Mouse (Mus musculus) intestine, embryonic 14.5 days (tissue): Measurements from ENCODE around the gene Ppib. TPM values are rescaled to one million over a fixed set of nuclear protein-coding genes. Genes with fewer than 3 reads are reported as not detected.
A peak's percentile ranks its signal among the peaks of the same experiment; 100 is the strongest.

Source experiments
- ATAC-seq: fragments of 200-750 bp; cut with Nextera tagmentation; replicated peaks from 2 replicates; pipeline ENCODE4 v1.8.0; 2017; ENCODE audit warnings: low read depth, moderate number of reproducible peaks, moderate TSS enrichment, moderate library complexity; ENCODE audit not compliant: low FRiP score, low TSS enrichment
- DNase-seq: peaks from one replicate; pipeline ENCODE4 v3.0.0-alpha.2; 2018; ENCODE audit warnings: low spot score
- H3K27ac ChIP-seq: fragments of 300-500 bp; sonication (generic); 2 replicates; pipeline ENCODE4 v1.5.1; 2014; ENCODE audit warnings: low read depth, mild to moderate bottlenecking, control low read depth
- H3K27me3 ChIP-seq: fragments of 300-500 bp; sonication (generic); replicated peaks from 2 replicates; pipeline ENCODE4 v1.6.1; 2014; ENCODE audit warnings: low read length, control low read depth; ENCODE audit not compliant: control insufficient read depth, insufficient read depth
- H3K36me3 ChIP-seq: fragments of 300-500 bp; sonication (generic); 2 replicates; pipeline ENCODE4 v1.6.1; 2014; ENCODE audit warnings: low read length, control low read depth; ENCODE audit not compliant: control insufficient read depth, insufficient read depth
- H3K4me1 ChIP-seq: fragments of 300-500 bp; sonication (generic); replicated peaks from 2 replicates; pipeline ENCODE4 v1.6.1; 2014; ENCODE audit warnings: low read length, control low read depth, mixed read lengths; ENCODE audit not compliant: control insufficient read depth, insufficient read depth
- H3K4me2 ChIP-seq: fragments of 300-500 bp; sonication (generic); 2 replicates; pipeline ENCODE4 v1.6.1; 2014; ENCODE audit warnings: low read length
- H3K4me3 ChIP-seq: fragments of 300-500 bp; sonication (generic); 2 replicates; pipeline ENCODE4 v1.5.1; 2014; ENCODE audit warnings: low read depth, low read length, control low read depth, mixed read lengths
- H3K9ac ChIP-seq: fragments of 300-500 bp; sonication (generic); 2 replicates; pipeline ENCODE4 v1.6.1; 2014; ENCODE audit warnings: mild to moderate bottlenecking, low read length
- H3K9me3 ChIP-seq: fragments of 300-500 bp; sonication (generic); 2 replicates; pipeline ENCODE4 v1.6.1; 2016; ENCODE audit warnings: low read length, control low read depth; ENCODE audit not compliant: control insufficient read depth
- WGBS: fragments of 180-500 bp; shearing (Covaris S2); extraction: QIAGEN DNeasy Blood & Tissue Kit; methylation state at CpG from one replicate; pipeline ENCODE4 v1.1.7; 2014; 5-methylcytosine and 5-hydroxymethylcytosine counted together
- polyA plus RNA-seq: library from polyadenylated mRNA; unstranded; fragments of >200 nt; fragmentation: Nextera tagmentation; extraction: Ambion mirVana; gene quantifications from 2 replicates; pipeline ENCODE4 v1.2.1, GENCODE M21; 2014

The Ppib gene
- polyA plus RNA-seq = 566 and 618 TPM in 2 replicates

- Histone ChIP-seq H3K9me3 (no peaks in the 10 kb centered on the region), H3K9ac (peak within 1 kb of the TSS; percentile 64), H3K27ac (peak within 1 kb of the TSS; percentile 69), H3K4me1 (peaks cover 14% of the 10 kb centered on the region), H3K4me2 (peak within 1 kb of the TSS; percentile 87), H3K4me3 (peak within 1 kb of the TSS; percentile 53), H3K27me3 (no peaks in the 10 kb centered on the region), H3K36me3 (peaks cover 29% of the 10 kb centered on the region)
- DNase-seq = peak; percentile 95
- ATAC-seq = peak; percentile 99
- 1% methylated on average over 51 of the region's 51 CpGs for WGBS
These were observed at the start of gene Ppib for GRCm38 (mm10) chr9:66059583-66060307. Gene Ppib (plus strand): TSS chr9:66060222.

- Histone ChIP-seq H3K27me3 (no peaks in the 10 kb centered on the region), H3K27ac (no peak overlapping the region), H3K4me2 (no peak overlapping the region), H3K4me3 (no peak overlapping the region), H3K9me3 (no peaks in the 10 kb centered on the region), H3K4me1 (no peaks in the 10 kb centered on the region), H3K9ac (no peak overlapping the region), H3K36me3 (peaks cover 36% of the 10 kb centered on the region)
- ATAC-seq (no peak), DNase-seq (no peak)
These were observed 39.4 kb upstream of the Ppib start for GRCm38 (mm10) chr9:66020601-66021000.

GRCm38 (mm10) chr9:66038082-66038481 lies 21.9 kb upstream of the Ppib start:
- no peaks in the 10 kb centered on the region for H3K4me1 ChIP-seq
- DNase-seq (no peak), ATAC-seq (no peak)
- no peaks in the 10 kb centered on the region for H3K9me3 ChIP-seq
- no peak overlapping the region for H3K4me2 ChIP-seq
- H3K27me3 ChIP-seq = no peaks in the 10 kb centered on the region
- H3K36me3 ChIP-seq = peaks cover 18% of the 10 kb centered on the region; the same call in 1 of the 2 replicates
- no peak overlapping the region for H3K27ac ChIP-seq
- H3K4me3 ChIP-seq = no peak overlapping the region
- H3K9ac ChIP-seq = no peak overlapping the region
- 76% methylated on average over 4 of the region's 4 CpGs for WGBS

DNA sequence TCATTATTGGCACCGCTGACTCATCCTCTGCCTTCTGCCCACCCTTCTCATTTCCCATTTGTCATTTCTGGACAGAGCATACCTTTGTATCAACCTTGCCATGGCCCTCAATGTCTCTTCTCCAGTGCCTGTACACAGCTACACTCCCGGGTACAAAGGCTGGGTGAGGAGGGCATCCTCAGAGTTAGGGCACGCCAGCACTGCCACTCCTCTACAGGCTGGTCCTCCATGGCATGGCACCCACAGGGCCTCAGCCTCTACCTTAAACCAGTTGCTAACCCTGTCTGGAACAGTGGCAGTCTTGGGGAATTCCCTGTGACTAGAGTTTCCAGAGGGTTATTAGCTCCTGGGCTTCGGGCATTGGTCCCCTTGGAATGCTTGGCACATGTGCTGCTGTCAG lies 21.4 kb upstream of the Ppib start:
- H3K4me1 ChIP-seq = no peaks in the 10 kb centered on the region
- ATAC-seq (no peak), DNase-seq (no peak)
- 95% methylated on average over 4 of the region's 4 CpGs for WGBS
- no peaks in the 10 kb centered on the region for H3K27me3 ChIP-seq
- H3K27ac ChIP-seq = no peak overlapping the region
- H3K36me3 ChIP-seq = peaks cover 17% of the 10 kb centered on the region; the same call in 1 of the 2 replicates
- H3K9me3 ChIP-seq = no peaks in the 10 kb centered on the region
- no peak overlapping the region for H3K4me3 ChIP-seq
- H3K9ac ChIP-seq = no peak overlapping the region
- no peak overlapping the region for H3K4me2 ChIP-seq

DNA sequence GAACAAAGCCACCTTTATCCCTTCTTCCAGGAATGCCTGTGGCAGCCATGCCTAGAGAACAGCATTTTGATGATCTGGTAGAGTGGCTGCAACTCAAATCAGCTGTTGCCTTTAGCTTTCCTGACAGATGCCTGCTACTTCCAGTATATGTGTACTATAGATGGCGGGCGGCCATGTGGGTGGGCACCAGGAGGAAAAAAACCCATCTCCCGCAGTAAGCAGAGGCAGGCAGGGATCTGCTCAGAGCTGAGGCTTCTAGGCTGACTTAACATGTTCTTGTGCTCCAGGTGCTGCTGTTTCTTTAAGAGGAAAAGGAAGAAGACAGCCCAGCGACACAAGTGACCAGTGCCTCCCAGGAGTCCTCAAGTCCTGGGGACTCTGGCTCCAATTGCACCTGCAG lies 20.7 kb upstream of the Ppib start:
- H3K4me2 ChIP-seq = no peak overlapping the region
- H3K9me3 ChIP-seq = no peaks in the 10 kb centered on the region
- no peak overlapping the region for H3K4me3 ChIP-seq
- WGBS = 84% methylated on average over 4 of the region's 4 CpGs
- no peak for ATAC-seq
- no peak for DNase-seq
- H3K27me3 ChIP-seq = no peaks in the 10 kb centered on the region
- H3K9ac ChIP-seq = no peak overlapping the region
- H3K4me1 ChIP-seq = no peaks in the 10 kb centered on the region
- H3K36me3 ChIP-seq = peaks cover 15% of the 10 kb centered on the region; the same call in 1 of the 2 replicates
- H3K27ac ChIP-seq = no peak overlapping the region

DNA sequence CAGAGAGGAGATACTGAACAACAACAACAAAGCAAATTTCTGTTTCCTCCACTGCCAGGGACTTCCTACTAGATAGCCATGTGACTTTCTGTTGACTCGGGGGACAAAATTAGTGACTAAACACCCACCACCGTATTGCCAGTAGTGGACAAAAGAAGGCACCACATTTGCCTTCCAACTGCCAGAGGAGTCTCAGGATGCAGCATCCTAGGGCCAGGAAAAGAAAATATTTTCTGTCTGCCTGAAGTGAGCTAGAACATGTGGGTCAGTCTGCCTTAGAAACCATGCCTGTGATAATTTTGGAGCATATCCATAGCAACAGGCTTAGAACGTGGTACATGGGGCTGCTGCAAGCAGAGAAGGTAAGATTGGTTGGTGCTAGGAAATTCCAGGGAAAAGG lies 19.2 kb upstream of the Ppib start:
- Histone ChIP-seq H3K9ac (no peak overlapping the region), H3K4me1 (no peaks in the 10 kb centered on the region), H3K4me2 (no peak overlapping the region), H3K27me3 (no peaks in the 10 kb centered on the region), H3K36me3 (peaks cover 15% of the 10 kb centered on the region; the same call in 1 of the 2 replicates), H3K4me3 (no peak overlapping the region), H3K27ac (no peak overlapping the region), H3K9me3 (no peaks in the 10 kb centered on the region)
- 83% methylated on average over 3 of the region's 3 CpGs for WGBS
- ATAC-seq (no peak), DNase-seq (no peak)

DNA sequence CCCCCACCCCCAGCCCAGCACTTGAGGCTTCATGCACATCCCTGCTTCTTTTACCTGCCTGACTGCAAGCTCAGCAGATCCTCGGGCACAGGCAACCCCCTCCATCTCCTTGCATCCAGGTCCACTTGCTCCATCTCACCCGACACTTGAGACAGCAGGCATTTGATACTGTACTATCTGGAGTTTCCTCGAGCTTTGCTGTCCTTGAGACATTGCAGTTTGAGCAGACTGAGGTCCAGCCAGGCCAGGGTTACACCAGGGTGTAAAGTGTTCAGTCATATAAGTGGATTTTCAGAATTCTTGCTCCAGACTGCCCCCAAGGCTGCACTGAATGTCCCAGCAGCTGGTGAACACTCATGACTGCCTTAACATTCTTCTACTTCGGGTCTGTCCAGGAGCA lies 17.7 kb upstream of the Ppib start:
- DNase-seq (no peak), ATAC-seq (no peak)
- H3K36me3 ChIP-seq = peaks cover 15% of the 10 kb centered on the region; the same call in 1 of the 2 replicates
- WGBS = 86% methylated on average over 4 of the region's 4 CpGs
- H3K4me2 ChIP-seq = no peak overlapping the region
- no peaks in the 10 kb centered on the region for H3K4me1 ChIP-seq
- H3K9me3 ChIP-seq = no peaks in the 10 kb centered on the region
- no peak overlapping the region for H3K27ac ChIP-seq
- no peak overlapping the region for H3K4me3 ChIP-seq
- H3K27me3 ChIP-seq = no peaks in the 10 kb centered on the region
- no peak overlapping the region for H3K9ac ChIP-seq

DNA sequence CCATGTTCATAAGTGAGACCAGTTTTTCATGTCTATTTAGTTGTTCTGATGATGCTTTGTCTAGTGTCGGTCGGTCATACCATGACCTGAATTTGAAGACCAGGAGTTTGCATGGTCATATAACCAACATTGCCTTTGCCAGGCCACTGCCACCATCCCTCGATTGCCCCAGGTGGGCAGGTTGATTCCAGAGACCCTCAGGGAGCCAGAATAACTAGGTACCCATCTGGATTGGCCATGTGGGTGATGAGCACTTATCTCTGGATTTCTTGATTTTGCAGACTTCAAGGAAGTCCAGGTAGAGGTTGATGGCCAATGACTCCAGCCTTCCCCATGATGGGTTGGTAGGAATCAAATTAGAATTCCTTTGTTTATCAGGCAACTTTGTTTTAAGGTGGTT lies 16.8 kb upstream of the Ppib start:
- H3K4me3 ChIP-seq = no peak overlapping the region
- WGBS = 92% methylated on average over 3 of the region's 3 CpGs
- no peak for DNase-seq

More for the DNA sequence above, 16.8 kb upstream of the Ppib start:
- no peak overlapping the region for H3K4me2 ChIP-seq
- H3K9ac ChIP-seq = no peak overlapping the region
- ATAC-seq = no peak
- no peaks in the 10 kb centered on the region for H3K4me1 ChIP-seq
- no peaks in the 10 kb centered on the region for H3K27me3 ChIP-seq
- H3K9me3 ChIP-seq = no peaks in the 10 kb centered on the region
- no peak overlapping the region for H3K27ac ChIP-seq
- peaks cover 10% of the 10 kb centered on the region; the same call in 1 of the 2 replicates for H3K36me3 ChIP-seq
